Mouse (Mus musculus) bone marrow, adult 2 months (tissue): Measurements from ENCODE around the gene Tomm20.

Source experiments
- CTCF ChIP-seq: fragments of 200-500 bp; IDR thresholded peaks from 2 replicates; pipeline ENCODE4 v1.5.1; 2011; ENCODE audit warnings: low read length, control low read depth; ENCODE audit not compliant: control insufficient read depth, insufficient read depth
- POLR2A ChIP-seq: fragments of 200-500 bp; IDR thresholded peaks from 2 replicates; pipeline ENCODE4 v1.6.1; 2011; ENCODE audit warnings: low read depth, mild to moderate bottlenecking, control low read depth, low read length, borderline replicate concordance; ENCODE audit not compliant: control insufficient read depth

GRCm38 (mm10) chr8:126928028-126928427 lies 17.6 kb downstream of the Tomm20 start:
- TF ChIP-seq POLR2A: no peak
- TF ChIP-seq CTCF: no peak
